Mouse (Mus musculus) cortical plate, adult 2 months (tissue): ENCODE measurements around the gene Map3k13.

Source experiments
- CTCF ChIP-seq: fragments of 200-500 bp; IDR thresholded peaks from 2 replicates; pipeline ENCODE4 v1.5.1; 2011; ENCODE audit warnings: mild to moderate bottlenecking, control low read depth, low read length; ENCODE audit not compliant: insufficient read depth; ENCODE audit errors: extremely low read depth
- POLR2A ChIP-seq: fragments of 200-500 bp; IDR thresholded peaks from 2 replicates; pipeline ENCODE4 v1.6.1; 2011; ENCODE audit warnings: mild to moderate bottlenecking, low read length, control low read depth; ENCODE audit not compliant: insufficient read depth; ENCODE audit errors: extremely low read depth

DNA sequence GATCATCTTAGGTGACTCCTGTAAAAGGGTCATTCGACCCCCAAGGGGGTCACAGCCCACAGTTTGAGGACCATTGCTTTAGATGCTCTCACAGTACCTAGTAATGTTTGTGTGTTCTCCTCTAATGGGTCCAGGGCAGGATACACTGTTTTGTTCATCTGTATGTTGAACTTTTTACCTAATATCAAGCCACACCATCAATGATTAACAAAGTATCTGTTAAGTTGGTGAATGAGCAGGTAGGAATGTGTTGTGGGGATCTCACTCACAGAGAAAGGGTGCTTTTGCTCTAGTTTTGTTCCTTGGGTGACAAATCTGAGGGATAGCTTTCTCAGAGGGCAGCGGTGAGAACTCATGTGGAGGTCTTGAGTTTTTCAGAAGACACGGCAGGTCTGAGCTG lies 73.6 kb downstream of the Map3k13 start:
- no peak for TF ChIP-seq POLR2A
- no peak for TF ChIP-seq CTCF
